ENCODE assay signal across 8 mouse cellular contexts in the genomic region with DNA sequence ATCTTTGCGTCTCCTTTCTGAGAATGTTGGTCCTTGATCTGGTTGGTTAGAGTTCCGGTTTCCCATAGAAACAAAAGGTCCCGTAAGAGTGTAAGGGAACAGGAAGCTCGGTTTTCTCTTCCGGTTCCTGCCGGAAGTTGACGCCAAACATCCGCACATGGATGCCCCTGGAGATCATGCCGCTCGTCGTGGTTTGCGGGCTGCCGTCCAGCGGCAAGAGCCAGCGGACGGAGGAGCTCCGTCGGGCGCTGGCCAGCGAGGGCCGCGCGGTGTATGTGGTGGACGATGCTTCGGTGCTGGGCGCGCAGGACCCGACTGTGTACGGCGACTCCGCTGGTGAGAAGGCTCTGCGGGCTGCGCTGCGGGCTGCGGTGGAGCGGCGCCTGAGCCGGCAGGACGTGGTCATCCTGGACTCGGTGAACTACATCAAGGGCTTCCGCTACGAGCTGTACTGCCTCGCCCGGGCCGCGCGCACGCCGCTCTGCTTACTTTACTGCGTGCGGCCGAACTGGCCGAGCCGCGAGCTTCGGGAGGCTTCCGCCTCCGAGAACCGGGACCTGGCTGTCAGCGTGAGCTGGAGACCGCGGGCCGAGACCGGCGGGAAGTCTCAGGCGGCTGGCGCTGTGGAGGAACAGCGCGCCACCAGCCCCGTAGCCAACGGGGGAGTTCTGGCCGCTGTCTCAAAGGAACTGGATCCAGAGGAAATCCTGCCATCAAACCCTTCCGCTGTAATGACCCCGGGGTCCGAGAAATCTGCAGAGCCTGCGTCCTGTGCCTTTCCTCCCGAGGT. TPM values are rescaled to one million over a fixed set of nuclear protein-coding genes. Genes with fewer than 3 reads are reported as not detected.
DNase-seq lines count a peak whose midpoint lies in the region; ATAC-seq and TF ChIP-seq lines count a peak whose summit lies in the region.

A gene (plus strand): TSS at position 71 of the 790 bp plus-strand sequence.

- H3K27me3 ChIP-seq in embryonic facial prominence, embryonic 14.5 days (replicated peaks; ENCODE audit: control insufficient read depth, insufficient read depth, low read length), result no peaks in the 10 kb centered on the region
- H3K27me3 ChIP-seq in limb, embryonic 14.5 days (ENCODE audit: control insufficient read depth, insufficient read depth, low read length), result no peaks in the 10 kb centered on the region
- no peaks in the 10 kb centered on the region for H3K27me3 ChIP-seq in midbrain, postnatal 0 days (ENCODE audit: insufficient read depth, low read length)

- peak; percentile 91 for ATAC-seq in embryonic facial prominence, embryonic 14.5 days (ENCODE audit: low read depth)
- ATAC-seq in limb, embryonic 14.5 days (ENCODE audit: low FRiP score, low read depth), result peak; percentile 92
- peak; percentile 90 for ATAC-seq in midbrain, postnatal 0 days (ENCODE audit: low FRiP score)

- H3K36me3 ChIP-seq in embryonic facial prominence, embryonic 14.5 days (ENCODE audit: control insufficient read depth, insufficient read depth, low read length), result peaks cover 13% of the 10 kb centered on the region; the same call in 1 of the 2 replicates
- peaks cover 10% of the 10 kb centered on the region for H3K36me3 ChIP-seq in limb, embryonic 14.5 days (ENCODE audit: control insufficient read depth, insufficient read depth, low read length)
- no peaks in the 10 kb centered on the region for H3K36me3 ChIP-seq in midbrain, postnatal 0 days (ENCODE audit: insufficient read depth, low read length)

- DNase-seq in 3T3-L1 (ENCODE audit: low read depth, low spot score), result peak; percentile 94
- DNase-seq in adrenal gland, postnatal 4 days (ENCODE audit: low spot score in 2 of 2), result peak; percentile 30 to 63
- peak; percentile 96 for DNase-seq in embryonic facial prominence, embryonic 14.5 days (ENCODE audit: low spot score)
- peak; percentile 92 for DNase-seq in heart, adult 8-10 months (ENCODE audit: low spot score)
- peak; percentile 90 for DNase-seq in kidney, adult 9 months
- peak; percentile 94 for DNase-seq in limb, embryonic 14.5 days (ENCODE audit: low spot score)
- DNase-seq in midbrain, postnatal 0 days (ENCODE audit: low spot score), result peak; percentile 94
- peak; percentile 44 to 46 for DNase-seq in spleen, postnatal 14 days (ENCODE audit: low spot score in 2 of 2)

- H3K9ac ChIP-seq in embryonic facial prominence, embryonic 14.5 days (ENCODE audit: low read depth, low read length), result peak within 1 kb of the TSS; percentile 83
- peak within 1 kb of the TSS; percentile 82 for H3K9ac ChIP-seq in limb, embryonic 14.5 days (ENCODE audit: low read depth, low read length, severe bottlenecking)
- H3K9ac ChIP-seq in midbrain, postnatal 0 days (replicated peaks; ENCODE audit: low read length, poor library complexity, severe bottlenecking), result peak within 1 kb of the TSS; percentile 70

- H3K4me3 ChIP-seq in embryonic facial prominence, embryonic 14.5 days (ENCODE audit: low read depth, low read length), result peak within 1 kb of the TSS; percentile 88
- peak within 1 kb of the TSS; percentile 81 for H3K4me3 ChIP-seq in limb, embryonic 14.5 days (replicated peaks; ENCODE audit: low read length)
- H3K4me3 ChIP-seq in midbrain, postnatal 0 days (ENCODE audit: low read depth, low read length), result peak within 1 kb of the TSS; percentile 91

- no peak for TF ChIP-seq CTCF in midbrain, postnatal 0 days (IDR thresholded peaks at IDR 0.05)

- peak; percentile 51; the same call in 1 of the 2 replicates for TF ChIP-seq POLR2A in limb, embryonic 14.5 days (IDR thresholded peaks at IDR 0.05; ENCODE audit: borderline replicate concordance, extremely low read depth, insufficient read depth, insufficient read length)

- peak within 1 kb of the TSS; percentile 86 for H3K4me2 ChIP-seq in embryonic facial prominence, embryonic 14.5 days (ENCODE audit: low read depth, low read length)
- H3K4me2 ChIP-seq in limb, embryonic 14.5 days (replicated peaks; ENCODE audit: low read depth, low read length, severe bottlenecking), result peak within 1 kb of the TSS; percentile 94
- H3K4me2 ChIP-seq in midbrain, postnatal 0 days (ENCODE audit: low read depth, low read length, poor library complexity, severe bottlenecking), result peak within 1 kb of the TSS; percentile 96

- under 1% methylated on average over 55 of the region's 77 CpGs for WGBS in embryonic facial prominence, embryonic 14.5 days
- under 1% methylated on average over 55 of the region's 77 CpGs for WGBS in limb, embryonic 14.5 days
- WGBS in midbrain, postnatal 0 days, result under 1% methylated on average over 73 of the region's 77 CpGs

- no peaks in the 10 kb centered on the region for H3K9me3 ChIP-seq in embryonic facial prominence, embryonic 14.5 days (ENCODE audit: control insufficient read depth, low read length)
- H3K9me3 ChIP-seq in limb, embryonic 14.5 days (ENCODE audit: control insufficient read depth, low read length), result no peaks in the 10 kb centered on the region
- no peaks in the 10 kb centered on the region for H3K9me3 ChIP-seq in midbrain, postnatal 0 days (ENCODE audit: low read length)

- peak within 1 kb of the TSS; percentile 82 for H3K27ac ChIP-seq in embryonic facial prominence, embryonic 14.5 days (replicated peaks; ENCODE audit: low read depth, low read length)
- H3K27ac ChIP-seq in limb, embryonic 14.5 days (replicated peaks; ENCODE audit: low read depth, low read length), result peak within 1 kb of the TSS; percentile 87
- peak within 1 kb of the TSS; percentile 71 for H3K27ac ChIP-seq in midbrain, postnatal 0 days (ENCODE audit: low read depth, low read length)

- peaks cover 14% of the 10 kb centered on the region for H3K4me1 ChIP-seq in embryonic facial prominence, embryonic 14.5 days (ENCODE audit: control insufficient read depth, insufficient read depth, low read length)
- H3K4me1 ChIP-seq in limb, embryonic 14.5 days (ENCODE audit: control insufficient read depth, insufficient read depth, low read length), result peaks cover 12% of the 10 kb centered on the region
- peaks cover 11% of the 10 kb centered on the region; the same call in 1 of the 2 replicates for H3K4me1 ChIP-seq in midbrain, postnatal 0 days (ENCODE audit: insufficient read depth, low read length)

RNA-seq across cellular contexts. Expression of the gene that starts here (rescaled TPM):
- total RNA-seq in adrenal gland, postnatal 4 days (2021), result 10 to 100 TPM; 26.3 to 26.9 TPM
- 42.0 and 48.5 TPM in 2 replicates for polyA plus RNA-seq in embryonic facial prominence, embryonic 14.5 days (2014; fragmentation: Nextera tagmentation; extraction: Ambion mirVana)
- total RNA-seq in heart, adult 8-10 months (2022), result 10 to 100 TPM; 21.3 to 27.8 (median 22.5) TPM
- 39.9 and 49.7 TPM in 2 replicates for polyA plus RNA-seq in limb, embryonic 14.5 days (2012; rRNA removed)
- 45.1 and 47.3 TPM in 2 replicates for polyA plus RNA-seq in limb, embryonic 14.5 days (2014; fragmentation: Nextera tagmentation; extraction: Ambion mirVana)
- 24.0 and 34.4 TPM in 2 replicates for total RNA-seq in midbrain, postnatal 0 days (2014; rRNA removed)
- polyA plus RNA-seq in midbrain, postnatal 0 days (2015; fragmentation: Nextera tagmentation; extraction: Ambion mirVana), result 21.2 and 22.3 TPM in 2 replicates

Comparison
In these comparisons a context has a peak if more than half of its experiments do, and no peak if none do; other contexts are left out.
1. Peak in every context shown above with its lines: DNase-seq, ATAC-seq, H3K4me3 ChIP-seq and H3K27ac ChIP-seq.
2. DNase-seq: peak in every context shown above with its lines; median percentile 96 in embryonic facial prominence, embryonic 14.5 days; 94 in 3T3-L1; 94 in limb, embryonic 14.5 days; 94 in midbrain, postnatal 0 days; 92 in heart, adult 8-10 months; 90 in kidney, adult 9 months; 46 in adrenal gland, postnatal 4 days; 45 in spleen, postnatal 14 days.